Mouse (Mus musculus) megakaryocyte-erythroid progenitor cell, adult 5 weeks (primary cell): Measurements from ENCODE around the gene Baz1b. TPM values are rescaled to one million over a fixed set of nuclear protein-coding genes. Genes with fewer than 3 reads are reported as not detected.

ENCODE experiments used
- polyA plus RNA-seq: library from polyadenylated mRNA; stranded (reverse); fragments of >175 nt; gene quantifications from 2 replicates; pipeline ENCODE4 v1.2.3, GENCODE M21; 2012

Gene Baz1b
- 31.5 and 36.2 TPM in 2 replicates for polyA plus RNA-seq

GRCm38 (mm10) chr5:135186621-135187348 lies at the start of gene Baz1b:
Gene Baz1b, plus strand, starts transcription at chr5:135187264.

GRCm38 (mm10) chr5:135149053-135149819 lies 37.8 kb upstream of the Baz1b start, which contains the start of gene Tbl2:
Gene Tbl2, plus strand, starts transcription at chr5:135149657.

GRCm38 (mm10) chr5:135168063-135169062 lies 18.7 kb upstream of the Baz1b start, which contains the start of gene Bcl7b:
Gene Bcl7b, plus strand, starts transcription at chr5:135168283.

GRCm38 (mm10) chr5:135251079-135251454 lies 64.0 kb downstream of the Baz1b start, which contains the start of gene Fzd9:
Gene Fzd9, minus strand, starts transcription at chr5:135251230.

Other genes with a start within 250 kb of the Baz1b start
- gene Cldn4, start 240.3 kb upstream of the Baz1b start, polyA plus RNA-seq = 0.16 and 0.19 TPM in 2 replicates
- gene Cldn3, start 201.1 kb upstream of the Baz1b start, polyA plus RNA-seq = 0.05 and 0.11 TPM in 2 replicates
- 109 and 119 TPM in 2 replicates for gene Abhd11, start 178.1 kb upstream of the Baz1b start, polyA plus RNA-seq
- gene Stx1a, start 163.8 kb upstream of the Baz1b start, polyA plus RNA-seq = 2.4 and 3.7 TPM in 2 replicates
- 42.4 and 52.4 TPM in 2 replicates for gene Dnajc30, start 123.1 kb upstream of the Baz1b start, polyA plus RNA-seq
- 159 and 216 TPM in 2 replicates for gene Bud23, start 122.3 kb upstream of the Baz1b start, polyA plus RNA-seq
- gene Vps37d, start 109.0 kb upstream of the Baz1b start, polyA plus RNA-seq = 1.4 and 1.6 TPM in 2 replicates
- 0.12 and 0.28 TPM in 2 replicates for gene Mlxipl, start 97.4 kb upstream of the Baz1b start, polyA plus RNA-seq
- gene Tbl2, start 37.6 kb upstream of the Baz1b start, polyA plus RNA-seq = 21.8 and 22.0 TPM in 2 replicates
- 48.8 and 61.4 TPM in 2 replicates for gene Bcl7b, start 19.0 kb upstream of the Baz1b start, polyA plus RNA-seq
- 3.0 and 4.9 TPM in 2 replicates for gene Fzd9, start 64.0 kb downstream of the Baz1b start, polyA plus RNA-seq
- gene Fkbp6, start 162.8 kb downstream of the Baz1b start, polyA plus RNA-seq = 0.06 TPM in 1 of 2 replicates, not detected in the other
- gene Trim50, start 166.0 kb downstream of the Baz1b start, polyA plus RNA-seq = not detected in 2 replicates
- gene Nsun5, start 182.7 kb downstream of the Baz1b start, polyA plus RNA-seq = 17.5 and 18.8 TPM in 2 replicates
- 122 and 143 TPM in 2 replicates for gene Pom121, start 207.3 kb downstream of the Baz1b start, polyA plus RNA-seq